Mouse (Mus musculus): ENCODE results near the gene Pptc7.

DNA sequence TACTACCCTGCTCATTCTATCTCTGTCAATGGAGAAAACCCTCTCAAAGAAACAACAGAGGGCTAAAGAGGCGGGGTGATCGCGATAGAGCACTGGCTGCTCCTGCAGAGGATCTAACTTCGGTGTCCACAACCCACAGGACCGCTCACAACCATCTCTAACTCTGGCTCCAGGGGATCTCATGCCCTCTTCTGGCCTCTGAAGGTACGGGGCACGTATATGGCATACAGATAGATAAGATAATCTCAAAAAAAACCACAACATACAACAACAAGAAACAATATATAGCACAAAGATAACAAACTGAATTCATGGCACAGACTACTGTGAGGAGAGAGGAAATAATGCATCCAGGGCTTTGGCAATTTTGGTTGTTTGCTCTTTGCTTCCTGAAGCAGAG is 22.1 kb upstream of the Pptc7 start:
- peak; percentile 62 for TF ChIP-seq CTCF (IDR thresholded peaks at IDR 0.05; ENCODE audit: control insufficient read depth, insufficient read depth, low read length)
- no peak for TF ChIP-seq POLR2A (IDR thresholded peaks at IDR 0.05; ENCODE audit: borderline replicate concordance, control insufficient read depth, low read depth, low read length)
